Mouse (Mus musculus) liver, embryonic 14.5 days (tissue): ENCODE data around the gene Tubb5.

Source experiments
- CTCF ChIP-seq: IDR thresholded peaks from 2 replicates; pipeline ENCODE4 v1.5.1; 2016; ENCODE audit warnings: antibody characterized with exemption, low read depth, control low read depth
- EP300 ChIP-seq: IDR thresholded peaks from 2 replicates; pipeline ENCODE4 v1.6.1; 2016; ENCODE audit warnings: antibody characterized with exemption, low read depth

DNA sequence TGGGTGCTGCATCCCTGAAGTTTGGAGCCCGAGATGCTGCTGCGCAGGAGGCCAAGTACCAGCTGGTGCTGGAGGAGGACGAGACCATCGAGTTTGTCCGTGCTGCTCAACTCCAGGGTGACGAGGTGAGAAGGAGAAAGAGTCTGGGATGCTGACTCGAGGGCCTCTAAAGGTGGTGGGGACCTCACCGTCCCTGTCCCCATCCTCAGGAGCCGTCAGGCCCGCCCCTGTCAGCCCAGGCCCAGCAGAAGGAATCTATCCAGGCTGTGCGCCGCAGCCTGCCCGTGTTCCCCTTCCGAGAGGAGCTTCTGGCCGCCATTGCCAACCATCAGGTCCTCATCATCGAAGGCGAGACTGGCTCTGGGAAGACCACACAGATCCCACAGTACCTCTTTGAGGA is 44.8 kb upstream of the Tubb5 start:
- no peak for TF ChIP-seq CTCF
- TF ChIP-seq EP300 = no peak
